Comparison of ENCODE assay signal across 11 mouse cellular contexts in the genomic region with DNA sequence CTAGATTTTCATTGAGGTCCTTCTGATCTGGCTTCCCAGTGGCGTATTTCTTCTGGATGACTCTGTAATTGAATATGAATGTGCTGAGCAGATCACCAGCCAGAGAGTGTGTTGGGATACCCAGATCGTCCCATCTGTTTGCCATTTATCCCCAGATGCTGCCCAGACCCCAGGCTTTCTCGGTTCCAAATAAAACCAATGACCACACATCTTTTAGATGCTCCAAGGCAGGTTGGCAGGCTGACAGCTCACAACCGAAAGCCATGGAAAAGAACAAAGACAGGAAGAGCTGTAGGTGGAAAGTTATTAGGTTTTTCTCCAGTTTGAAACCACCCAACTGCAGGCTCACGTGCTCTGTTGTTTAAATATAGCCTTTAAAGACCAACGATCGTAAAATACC.
DNase-seq lines count a peak whose midpoint lies in the region; ATAC-seq lines count a peak whose summit lies in the region.
"Had no signal": no experiment of that assay in that cellular context is flagged by ENCODE, and none has a peak within 500 bp of the region (broad histone marks: within the 10 kb centered on the region; RNA-seq: fewer than 3 reads in every experiment).

No protein-coding gene starts in this region.

- H3K27ac ChIP-seq in neural tube, embryonic 13.5 days (replicated peaks), result peak overlapping the region; percentile 46; the same call in 1 of the 2 replicates

- intact Hi-C loops in left cerebral cortex, postnatal 4 days (cut with DNase I), result no loop called here

- peaks cover 11% of the 10 kb centered on the region for H3K36me3 ChIP-seq in neural tube, embryonic 13.5 days

- H3K4me3 ChIP-seq in neural tube, embryonic 13.5 days, result no peak overlapping the region
- H3K4me3 ChIP-seq: erythroblast, embryonic 14.5 days had no signal

- no peaks in the 10 kb centered on the region for H3K27me3 ChIP-seq in neural tube, embryonic 13.5 days

- 62% methylated on average over 7 of the region's 7 CpGs for whole genome bisulfite sequencing in neural tube, embryonic 13.5 days

- H3K4me2 ChIP-seq in neural tube, embryonic 13.5 days, result no peak overlapping the region
- H3K4me2 ChIP-seq: lung, embryonic 14.5 days had no signal

- 0 out of 2 replicates have a peak, but pooled peaks cover 2% of the 10 kb centered on the region for H3K4me1 ChIP-seq in neural tube, embryonic 13.5 days (replicated peaks)

- H3K9ac ChIP-seq in neural tube, embryonic 13.5 days, result no peak overlapping the region
- H3K9ac ChIP-seq: lung, embryonic 14.5 days had no signal

- H3K9me3 ChIP-seq in neural tube, embryonic 13.5 days, result no peaks in the 10 kb centered on the region

- peak; percentile 79 for DNase-seq in left cerebral cortex, postnatal 4 days
- no peak for DNase-seq in left cerebral cortex, adult 18-20 months (ENCODE audit: low spot score in 2 of 2)
- peak; percentile 57 for DNase-seq in forelimb bud, embryonic 11.5 days (ENCODE audit: low read depth, low spot score)
- peak; percentile 68 for DNase-seq in heart, postnatal 4 days
- no peak for DNase-seq in right cerebral cortex, postnatal 10 days (ENCODE audit: low spot score in 2 of 2)
- DNase-seq: lung, embryonic 14.5 days; right cerebral cortex, adult 18-20 months; thymus, postnatal 14 days had no signal

- no peak for ATAC-seq in neural tube, embryonic 13.5 days (ENCODE audit: low read depth)
- ATAC-seq in inflammation-experienced regulatory T-cells, adult 6 months, result no peak

Comparison
In these comparisons a context has a peak if more than half of its experiments do, and no peak if none do; other contexts are left out.
1. DNase-seq: peak in left cerebral cortex, postnatal 4 days (single experiment), forelimb bud, embryonic 11.5 days (single experiment) and heart, postnatal 4 days (single experiment); none in left cerebral cortex, adult 18-20 months (0 of 2) and right cerebral cortex, postnatal 10 days (0 of 2).